Mouse (Mus musculus) small intestine, adult 2 months (tissue): Measurements from ENCODE around the gene Paqr7.

Source experiments
- CTCF ChIP-seq: fragments of 200-500 bp; IDR thresholded peaks from 2 replicates; pipeline ENCODE4 v1.5.1; 2012; ENCODE audit warnings: low read depth, mild to moderate bottlenecking, control low read depth, inconsistent platforms, low read length, moderate library complexity, mixed read lengths; ENCODE audit not compliant: insufficient replicate concordance, insufficient read length; ENCODE audit errors: extremely low read depth
- POLR2A ChIP-seq: fragments of 200-500 bp; IDR thresholded peaks from 2 replicates; pipeline ENCODE4 v1.6.1; 2012; ENCODE audit warnings: low read depth, mild to moderate bottlenecking, control low read depth, inconsistent platforms, low read length, moderate library complexity

- no peak for TF ChIP-seq CTCF
- TF ChIP-seq POLR2A = no peak
Observed at GRCm38 (mm10) chr4:134505966-134506594, 9.6 kb downstream of the Paqr7 start.
